Mouse (Mus musculus) hematopoietic stem cell, adult 5-6 weeks (primary cell): ENCODE data around the gene Decr2. TPM values are rescaled to one million over a fixed set of nuclear protein-coding genes. Genes with fewer than 3 reads are reported as not detected.
A peak's percentile ranks its signal among the peaks of the same experiment; 100 is the strongest.
"Not testable (repeated sequence)": the region's sequence is repeated elsewhere in the genome, so short reads cannot be mapped to it uniquely, and the experiment has no call there.

Experiments
- ATAC-seq, 2 experiments: fragments of 125-278 bp in 1 of 2; replicated peaks in 1 of 2; 2 replicates each; pipeline ENCODE4 v1.8.0; 2016 to 2017; ENCODE audit warnings: inconsistent platforms in 2 of 2, mild to moderate bottlenecking in 2 of 2, moderate number of reproducible peaks in 2 of 2, low read depth in 1 of 2, moderate TSS enrichment in 1 of 2; ENCODE audit not compliant: low FRiP score in 2 of 2, poor library complexity in 2 of 2, severe bottlenecking in 2 of 2, insufficient read depth in 1 of 2, low TSS enrichment in 1 of 2
- total RNA-seq: library from RNA; stranded (forward); fragments of 172-1452, 232-1000 nt; gene quantifications from 2 replicates; pipeline ENCODE4 v1.2.3, GENCODE M21; 2017

The Decr2 gene
- total RNA-seq, 1 experiment from 2014 or later, result 23.8 TPM

- no peak for ATAC-seq
Measured at GRCm38 (mm10) chr17:26115205-26115898, 25.2 kb upstream of the Decr2 start.

- ATAC-seq, result not testable (repeated sequence)
Measured at GRCm38 (mm10) chr17:26114461-26114860, 24.3 kb upstream of the Decr2 start.

GRCm38 (mm10) chr17:26114061-26114460 is 23.9 kb upstream of the Decr2 start:
- ATAC-seq, result no peak

GRCm38 (mm10) chr17:26113181-26113948 is 23.2 kb upstream of the Decr2 start, which contains the start of gene Tmem8:
Gene Tmem8, plus strand, starts transcription at chr17:26113299.
- ATAC-seq, result peak; percentile 80 to 85

GRCm38 (mm10) chr17:26112751-26113150 is 22.6 kb upstream of the Decr2 start:
- no peak for ATAC-seq

- no peak for ATAC-seq
Measured at GRCm38 (mm10) chr17:26111722-26112121, 21.6 kb upstream of the Decr2 start.

GRCm38 (mm10) chr17:26111024-26111423 is 20.9 kb upstream of the Decr2 start:
- ATAC-seq, result no peak

GRCm38 (mm10) chr17:26110156-26110555 is 20.0 kb upstream of the Decr2 start:
- ATAC-seq, result no peak

GRCm38 (mm10) chr17:26105619-26106018 is 15.5 kb upstream of the Decr2 start:
- ATAC-seq, result no peak

GRCm38 (mm10) chr17:26101478-26101877 is 11.3 kb upstream of the Decr2 start:
- ATAC-seq, result no peak

- ATAC-seq, result no peak
Measured at GRCm38 (mm10) chr17:26100166-26100565, 10.0 kb upstream of the Decr2 start.

GRCm38 (mm10) chr17:26099316-26099715 is 9.2 kb upstream of the Decr2 start:
- not testable (repeated sequence) for ATAC-seq

GRCm38 (mm10) chr17:26098461-26098860 is 8.3 kb upstream of the Decr2 start:
- ATAC-seq, result no peak

GRCm38 (mm10) chr17:26095121-26095740 is 5.1 kb upstream of the Decr2 start, which contains the start of gene Nme4:
Gene Nme4, minus strand, starts transcription at chr17:26095602.
- ATAC-seq, result peak; percentile 39 to 48

- ATAC-seq, result no peak
Measured at GRCm38 (mm10) chr17:26094531-26095110, 4.5 kb upstream of the Decr2 start.

- ATAC-seq, result no peak
Measured at GRCm38 (mm10) chr17:26087059-26087564, 3.0 kb downstream of the Decr2 start.

GRCm38 (mm10) chr17:26080867-26081266 is 9.3 kb downstream of the Decr2 start:
- ATAC-seq, result no peak

GRCm38 (mm10) chr17:26078851-26079250 is 11.3 kb downstream of the Decr2 start:
- no peak for ATAC-seq
